Mouse (Mus musculus): ENCODE results near the gene 3830406C13Rik. TPM values are rescaled to one million over a fixed set of nuclear protein-coding genes. Genes with fewer than 3 reads are reported as not detected.

The 3830406C13Rik gene
- total RNA-seq, 2 experiments from 2014 or later: 27.4 to 30.1 TPM

GRCm38 (mm10) chr14:12344061-12344745 lies 60.2 kb downstream of the 3830406C13Rik start:
- peak overlapping the region; percentile 50 for H3K4me3 ChIP-seq
- peak overlapping the region; percentile 87 for H3K27ac ChIP-seq
- no peak for TF ChIP-seq CTCF (IDR thresholded peaks at IDR 0.05)
- DNase-seq (ENCODE audit: extremely low spot score in 1 of 2, low spot score in 2 of 2): peak in 1 of 2 experiments; percentile 16
- intact Hi-C loops (cut with DNase I): no loop called here

GRCm38 (mm10) chr14:12344746-12345240 lies 60.8 kb downstream of the 3830406C13Rik start:
- H3K27ac ChIP-seq: peak overlapping the region; percentile 87
- peak in 1 of 2 experiments; percentile 33 for DNase-seq (ENCODE audit: extremely low spot score in 1 of 2, low spot score in 2 of 2)
- intact Hi-C loops (cut with DNase I): no loop called here
- no peak for TF ChIP-seq CTCF (IDR thresholded peaks at IDR 0.05)
- peak overlapping the region; percentile 50 for H3K4me3 ChIP-seq

DNA sequence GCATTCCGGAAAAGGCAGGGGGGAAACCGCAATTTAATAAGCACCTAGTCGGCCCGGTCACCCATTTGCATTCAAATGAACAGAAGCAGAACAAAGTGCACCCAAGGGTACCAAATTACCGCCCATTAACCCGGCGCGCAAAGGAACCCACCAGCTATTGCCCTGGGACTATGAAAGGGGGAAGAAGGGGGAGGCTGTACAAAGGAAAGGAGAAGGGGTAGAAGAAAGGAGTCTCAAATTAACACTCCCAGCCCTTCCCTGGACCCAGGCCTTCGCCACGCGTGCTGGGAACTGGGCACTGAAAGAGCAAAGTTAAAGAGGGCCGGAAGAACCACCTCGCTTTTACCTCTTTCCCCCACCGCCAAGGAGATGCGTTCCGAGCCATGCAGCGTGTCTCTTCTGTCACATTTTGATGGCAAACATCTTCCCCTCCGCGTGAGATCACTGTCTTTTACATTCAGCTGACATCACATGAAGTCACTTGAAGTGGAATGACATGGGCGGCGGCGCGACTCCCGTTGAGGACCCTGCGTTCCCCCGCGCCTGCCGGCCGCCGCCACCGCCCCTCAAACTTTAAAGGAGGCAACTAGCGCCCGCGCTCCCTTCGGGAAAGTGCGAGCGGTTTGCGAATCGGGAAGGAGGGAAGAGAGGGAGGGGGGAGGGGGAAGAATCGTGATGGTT lies 61.4 kb downstream of the 3830406C13Rik start:
- intact Hi-C loops (cut with DNase I): no loop called here
- peak overlapping the region; percentile 87 for H3K27ac ChIP-seq
- no peak for TF ChIP-seq CTCF (IDR thresholded peaks at IDR 0.05)
- H3K4me3 ChIP-seq: peak overlapping the region; percentile 50
- peak; percentile 24 to 27 for DNase-seq (ENCODE audit: extremely low spot score in 1 of 2, low spot score in 2 of 2)

GRCm38 (mm10) chr14:12346011-12346864 lies 62.3 kb downstream of the 3830406C13Rik start:
- no peak for TF ChIP-seq CTCF (IDR thresholded peaks at IDR 0.05)
- H3K4me3 ChIP-seq: peak overlapping the region; percentile 50
- DNase-seq (ENCODE audit: extremely low spot score in 1 of 2, low spot score in 2 of 2): peak in 1 of 2 experiments; percentile 27
- intact Hi-C loops (cut with DNase I): loop anchor here (2.0 kb wide), 1 partner anchor 45 kb away; no protein-coding TSS in a partner anchor
- H3K27ac ChIP-seq: peak overlapping the region; percentile 87

- Histone ChIP-seq H3K27ac (peak overlapping the region; percentile 87), H3K4me3 (peak overlapping the region; percentile 50)
- no peak for TF ChIP-seq CTCF (IDR thresholded peaks at IDR 0.05)
- intact Hi-C loops (cut with DNase I): loop anchor here (2.0 kb wide), 1 partner anchor 44 kb away; no protein-coding TSS in a partner anchor
- DNase-seq (ENCODE audit: extremely low spot score in 1 of 2, low spot score in 2 of 2): no peak
Measured at GRCm38 (mm10) chr14:12346865-12347600, 63.1 kb downstream of the 3830406C13Rik start.

DNA sequence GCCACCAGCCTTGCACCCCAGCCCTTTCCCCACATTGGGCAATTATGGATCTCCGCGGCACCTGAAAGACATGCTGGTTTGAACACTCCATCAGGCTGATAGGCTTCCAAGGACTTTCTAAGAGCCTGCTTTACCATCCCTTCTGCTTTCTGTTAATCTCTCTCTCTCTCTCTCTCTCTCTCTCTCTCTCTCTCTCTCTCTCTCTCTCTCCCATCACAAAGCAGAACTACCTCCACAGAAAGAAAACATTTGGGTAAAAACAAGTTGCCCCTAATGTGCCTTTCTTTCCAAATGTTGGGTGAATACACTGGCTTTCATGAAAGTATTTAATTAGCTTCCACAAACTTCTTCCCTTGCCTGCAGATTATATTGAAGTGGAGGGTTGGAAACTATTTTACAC lies 64.1 kb downstream of the 3830406C13Rik start, which contains the start of gene Fezf2:
TSS of gene Fezf2 (minus strand) at position 101 of the 400 bp plus-strand sequence.
- TF ChIP-seq CTCF (IDR thresholded peaks at IDR 0.05): no peak
- Histone ChIP-seq H3K27ac (peak within 1 kb of the TSS; percentile 32; the same call in 1 of the 2 replicates), H3K4me3 (peak within 1 kb of the TSS; percentile 50; the same call in 1 of the 2 replicates)
- intact Hi-C loops (cut with DNase I): no loop called here
- no peak for DNase-seq (ENCODE audit: extremely low spot score in 1 of 2, low spot score in 2 of 2)

- intact Hi-C loops (cut with DNase I): no loop called here
- no peak for TF ChIP-seq CTCF (IDR thresholded peaks at IDR 0.05)
- DNase-seq (ENCODE audit: extremely low spot score in 1 of 2, low spot score in 2 of 2): no peak
- Histone ChIP-seq H3K4me3 (no peak overlapping the region), H3K27ac (no peak overlapping the region)
Measured at GRCm38 (mm10) chr14:12349334-12350090, 65.5 kb downstream of the 3830406C13Rik start.

DNA sequence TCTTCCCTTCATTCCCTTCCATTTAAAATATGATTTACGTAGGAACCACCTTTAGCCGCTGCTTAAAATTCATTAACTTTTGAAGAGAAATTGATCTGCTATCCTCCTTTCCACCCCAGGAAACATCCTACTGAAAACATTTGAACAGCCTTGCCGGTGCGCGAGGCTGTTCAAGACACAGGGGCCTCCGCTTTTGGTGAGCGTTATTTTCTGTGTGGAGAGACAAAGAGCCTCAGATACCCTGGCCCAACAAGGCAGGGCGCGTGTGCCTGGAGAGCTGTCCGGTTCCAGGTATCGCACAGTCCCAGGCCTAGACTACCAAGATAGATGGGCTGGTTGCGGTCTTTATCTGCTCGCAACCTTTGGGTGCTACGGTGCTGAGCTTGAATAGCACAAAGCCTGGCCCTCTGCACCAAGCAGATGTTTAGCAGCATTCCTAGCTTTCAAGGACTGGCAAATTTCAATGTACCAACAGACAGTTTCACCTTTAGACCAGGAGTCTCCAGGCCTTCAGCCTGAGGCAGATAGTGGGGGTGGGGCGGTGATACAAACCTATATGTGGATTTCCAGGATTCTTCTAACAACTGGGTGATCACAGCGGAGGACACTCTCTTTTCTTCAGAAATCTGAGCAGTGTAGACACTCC lies 66.4 kb downstream of the 3830406C13Rik start:
- no peak for TF ChIP-seq CTCF (IDR thresholded peaks at IDR 0.05)
- Histone ChIP-seq H3K4me3 (no peak overlapping the region), H3K27ac (no peak overlapping the region; the same call in 1 of the 2 replicates)
- intact Hi-C loops (cut with DNase I): no loop called here
- no peak for DNase-seq (ENCODE audit: extremely low spot score in 1 of 2, low spot score in 2 of 2)

Other genes starting within 250 kb of the 3830406C13Rik start
- under 1 TPM in 1 of 2 experiments, not detected in 1; 0.20 TPM for gene Gm49355, start 197 bp upstream of the 3830406C13Rik start, total RNA-seq (2021)
- 10 to 100 TPM; 28.6 to 33.1 TPM for gene Fezf2, start 64.0 kb downstream of the 3830406C13Rik start, total RNA-seq (2021)